Mouse (Mus musculus): Measurements from ENCODE around the gene Rnf220.

Rnf220 gene

GRCm38 (mm10) chr4:117379803-117380557 lies 116.9 kb downstream of the Rnf220 start:
- DNase-seq (ENCODE audit: low spot score) = no peak

- DNase-seq (ENCODE audit: low spot score) = no peak
Observed at GRCm38 (mm10) chr4:117374078-117374540, 122.7 kb downstream of the Rnf220 start.

GRCm38 (mm10) chr4:117373324-117374077 lies 123.4 kb downstream of the Rnf220 start:
- DNase-seq (ENCODE audit: low spot score) = no peak

GRCm38 (mm10) chr4:117371896-117372295 lies 125.0 kb downstream of the Rnf220 start:
- DNase-seq (ENCODE audit: low spot score) = no peak

- DNase-seq (ENCODE audit: low spot score) = no peak
Observed at GRCm38 (mm10) chr4:117370354-117370753, 126.5 kb downstream of the Rnf220 start.

GRCm38 (mm10) chr4:117369571-117369970 lies 127.3 kb downstream of the Rnf220 start:
- no peak for DNase-seq (ENCODE audit: low spot score)

- no peak for DNase-seq (ENCODE audit: low spot score)
Observed at GRCm38 (mm10) chr4:117367365-117367764, 129.5 kb downstream of the Rnf220 start.

- DNase-seq (ENCODE audit: low spot score) = no peak
Observed at GRCm38 (mm10) chr4:117362085-117362484, 134.8 kb downstream of the Rnf220 start.

GRCm38 (mm10) chr4:117361558-117361873 lies 135.3 kb downstream of the Rnf220 start:
- no peak for DNase-seq (ENCODE audit: low spot score)

- DNase-seq (ENCODE audit: low spot score) = no peak
Observed at GRCm38 (mm10) chr4:117360713-117361557, 135.9 kb downstream of the Rnf220 start.

- DNase-seq (ENCODE audit: low spot score) = no peak
Observed at GRCm38 (mm10) chr4:117359803-117360382, 137.0 kb downstream of the Rnf220 start.

GRCm38 (mm10) chr4:117357917-117358316 lies 138.9 kb downstream of the Rnf220 start:
- no peak for DNase-seq (ENCODE audit: low spot score)

GRCm38 (mm10) chr4:117357104-117357503 lies 139.7 kb downstream of the Rnf220 start:
- DNase-seq (ENCODE audit: low spot score) = no peak

- no peak for DNase-seq (ENCODE audit: low spot score)
Observed at GRCm38 (mm10) chr4:117356223-117356622, 140.6 kb downstream of the Rnf220 start.

GRCm38 (mm10) chr4:117354651-117355050 lies 142.2 kb downstream of the Rnf220 start:
- no peak for DNase-seq (ENCODE audit: low spot score)

GRCm38 (mm10) chr4:117352957-117353356 lies 143.9 kb downstream of the Rnf220 start:
- no peak for DNase-seq (ENCODE audit: low spot score)

GRCm38 (mm10) chr4:117352071-117352470 lies 144.8 kb downstream of the Rnf220 start:
- no peak for DNase-seq (ENCODE audit: low spot score)

- no peak for DNase-seq (ENCODE audit: low spot score)
Observed at GRCm38 (mm10) chr4:117350139-117350693, 146.6 kb downstream of the Rnf220 start.

- no peak for DNase-seq (ENCODE audit: low spot score)
Observed at GRCm38 (mm10) chr4:117349327-117349726, 147.5 kb downstream of the Rnf220 start.

- DNase-seq (ENCODE audit: low spot score) = peak; percentile 36
Observed at GRCm38 (mm10) chr4:117346025-117346424, 150.8 kb downstream of the Rnf220 start.

GRCm38 (mm10) chr4:117343385-117343784 lies 153.5 kb downstream of the Rnf220 start:
- DNase-seq (ENCODE audit: low spot score) = no peak

- DNase-seq (ENCODE audit: low spot score) = no peak
Observed at GRCm38 (mm10) chr4:117342751-117343150, 154.1 kb downstream of the Rnf220 start.

All from left cerebral cortex, adult 11 months (tissue).